Mouse (Mus musculus): ENCODE measurements around the gene Nat8. TPM values are rescaled to one million over a fixed set of nuclear protein-coding genes. Genes with fewer than 3 reads are reported as not detected.

Gene Nat8
- total RNA-seq, 1 experiment = not detected

GRCm38 (mm10) chr6:85863840-85864239 is 32.0 kb upstream of the Nat8 start:
- peaks cover 0 to 2% of the 10 kb centered on the region in 2 experiments; a peak in 1 of 4 replicates for H3K4me1 ChIP-seq (ENCODE audit: control insufficient read depth in 2 of 2, insufficient read depth in 2 of 2, low read length in 2 of 2, poor library complexity in 1 of 2)
- no peak for DNase-seq (ENCODE audit: low read depth, low spot score)
- H3K27ac ChIP-seq (ENCODE audit: insufficient read depth, low read depth, low read length, poor library complexity, severe bottlenecking) = no peak overlapping the region
- peaks cover 2% of the 10 kb centered on the region; the same call in 1 of the 2 replicates for H3K9me3 ChIP-seq (ENCODE audit: control insufficient read depth, insufficient read depth, low read depth, low read length)
- H3K9ac ChIP-seq (ENCODE audit: insufficient read depth, low read depth, low read length, poor library complexity, severe bottlenecking) = no peak overlapping the region
- in situ Hi-C loops (cut with MboI; ENCODE audit: low sequenced_read_pairs in 2 of 2, unreplicated experiment in 2 of 2) = no loop called here
- no peak overlapping the region for H3K4me3 ChIP-seq (ENCODE audit: insufficient read depth in 1 of 2, low read depth in 1 of 2, low read length in 2 of 2, poor library complexity in 1 of 2, severe bottlenecking in 1 of 2)
- TF ChIP-seq ZC3H11A (IDR thresholded peaks at IDR 0.05; ENCODE audit: borderline replicate concordance, low read depth, low read length) (no peak), HCFC1 (IDR thresholded peaks at IDR 0.05; ENCODE audit: borderline replicate concordance, insufficient read depth, low read length) (no peak), ZNF384 (IDR thresholded peaks at IDR 0.05; ENCODE audit: low read depth, low read length) (no peak), MAFK (IDR thresholded peaks at IDR 0.05; ENCODE audit: insufficient read depth, low read depth, low read length) (no peak), CHD2 (IDR thresholded peaks at IDR 0.05; ENCODE audit: low read depth, low read length) (no peak)
- no peaks in the 10 kb centered on the region for H3K36me3 ChIP-seq (ENCODE audit: control insufficient read depth, insufficient read depth, low read length, poor library complexity, severe bottlenecking)

- no peak overlapping the region for H3K4me3 ChIP-seq (ENCODE audit: insufficient read depth in 1 of 2, low read depth in 1 of 2, low read length in 2 of 2, poor library complexity in 1 of 2, severe bottlenecking in 1 of 2)
- no peaks in the 10 kb centered on the region for H3K36me3 ChIP-seq (ENCODE audit: control insufficient read depth, insufficient read depth, low read length, poor library complexity, severe bottlenecking)
- peaks cover 0 to 2% of the 10 kb centered on the region in 2 experiments; a peak in 1 of 4 replicates for H3K4me1 ChIP-seq (ENCODE audit: control insufficient read depth in 2 of 2, insufficient read depth in 2 of 2, low read length in 2 of 2, poor library complexity in 1 of 2)
- in situ Hi-C loops (cut with MboI; ENCODE audit: low sequenced_read_pairs in 2 of 2, unreplicated experiment in 2 of 2) = no loop called here
- no peak for DNase-seq (ENCODE audit: low read depth, low spot score)
- no peaks in the 10 kb centered on the region for H3K9me3 ChIP-seq (ENCODE audit: control insufficient read depth, insufficient read depth, low read depth, low read length)
- no peak overlapping the region for H3K9ac ChIP-seq (ENCODE audit: insufficient read depth, low read depth, low read length, poor library complexity, severe bottlenecking)
- TF ChIP-seq MAFK (IDR thresholded peaks at IDR 0.05; ENCODE audit: insufficient read depth, low read depth, low read length) (no peak), HCFC1 (IDR thresholded peaks at IDR 0.05; ENCODE audit: borderline replicate concordance, insufficient read depth, low read length) (no peak), CHD2 (IDR thresholded peaks at IDR 0.05; ENCODE audit: low read depth, low read length) (no peak), ZNF384 (IDR thresholded peaks at IDR 0.05; ENCODE audit: low read depth, low read length) (no peak), ZC3H11A (IDR thresholded peaks at IDR 0.05; ENCODE audit: borderline replicate concordance, low read depth, low read length) (no peak)
- H3K27ac ChIP-seq (ENCODE audit: insufficient read depth, low read depth, low read length, poor library complexity, severe bottlenecking) = no peak overlapping the region
These were observed 31.3 kb upstream of the Nat8 start for GRCm38 (mm10) chr6:85863136-85863535.

GRCm38 (mm10) chr6:85862565-85862964 is 30.7 kb upstream of the Nat8 start:
- no peak overlapping the region for H3K9ac ChIP-seq (ENCODE audit: insufficient read depth, low read depth, low read length, poor library complexity, severe bottlenecking)
- in situ Hi-C loops (cut with MboI; ENCODE audit: low sequenced_read_pairs in 2 of 2, unreplicated experiment in 2 of 2) = no loop called here
- no peak overlapping the region for H3K4me3 ChIP-seq (ENCODE audit: insufficient read depth in 1 of 2, low read depth in 1 of 2, low read length in 2 of 2, poor library complexity in 1 of 2, severe bottlenecking in 1 of 2)
- no peaks in the 10 kb centered on the region for H3K9me3 ChIP-seq (ENCODE audit: control insufficient read depth, insufficient read depth, low read depth, low read length)
- peaks cover 0 to 2% of the 10 kb centered on the region in 2 experiments; a peak in 1 of 4 replicates for H3K4me1 ChIP-seq (ENCODE audit: control insufficient read depth in 2 of 2, insufficient read depth in 2 of 2, low read length in 2 of 2, poor library complexity in 1 of 2)
- no peaks in the 10 kb centered on the region for H3K36me3 ChIP-seq (ENCODE audit: control insufficient read depth, insufficient read depth, low read length, poor library complexity, severe bottlenecking)
- DNase-seq (ENCODE audit: low read depth, low spot score) = no peak
- no peak overlapping the region for H3K27ac ChIP-seq (ENCODE audit: insufficient read depth, low read depth, low read length, poor library complexity, severe bottlenecking)
- TF ChIP-seq ZNF384 (IDR thresholded peaks at IDR 0.05; ENCODE audit: low read depth, low read length) (no peak), ZC3H11A (IDR thresholded peaks at IDR 0.05; ENCODE audit: borderline replicate concordance, low read depth, low read length) (no peak), CHD2 (IDR thresholded peaks at IDR 0.05; ENCODE audit: low read depth, low read length) (no peak), MAFK (IDR thresholded peaks at IDR 0.05; ENCODE audit: insufficient read depth, low read depth, low read length) (no peak), HCFC1 (IDR thresholded peaks at IDR 0.05; ENCODE audit: borderline replicate concordance, insufficient read depth, low read length) (no peak)

GRCm38 (mm10) chr6:85861247-85861646 is 29.4 kb upstream of the Nat8 start:
- no peak overlapping the region for H3K4me3 ChIP-seq (ENCODE audit: insufficient read depth in 1 of 2, low read depth in 1 of 2, low read length in 2 of 2, poor library complexity in 1 of 2, severe bottlenecking in 1 of 2)
- DNase-seq (ENCODE audit: low read depth, low spot score) = no peak
- H3K4me1 ChIP-seq (ENCODE audit: control insufficient read depth in 2 of 2, insufficient read depth in 2 of 2, low read length in 2 of 2, poor library complexity in 1 of 2) = peaks cover 0 to 2% of the 10 kb centered on the region in 2 experiments; a peak in 1 of 4 replicates
- H3K9me3 ChIP-seq (ENCODE audit: control insufficient read depth, insufficient read depth, low read depth, low read length) = no peaks in the 10 kb centered on the region
- no peak for TF ChIP-seq CHD2 (IDR thresholded peaks at IDR 0.05; ENCODE audit: low read depth, low read length)
- TF ChIP-seq HCFC1 (IDR thresholded peaks at IDR 0.05; ENCODE audit: borderline replicate concordance, insufficient read depth, low read length) = no peak
- TF ChIP-seq ZNF384 (IDR thresholded peaks at IDR 0.05; ENCODE audit: low read depth, low read length) = no peak
- TF ChIP-seq MAFK (IDR thresholded peaks at IDR 0.05; ENCODE audit: insufficient read depth, low read depth, low read length) = no peak
- no peak overlapping the region for H3K9ac ChIP-seq (ENCODE audit: insufficient read depth, low read depth, low read length, poor library complexity, severe bottlenecking)
- H3K27ac ChIP-seq (ENCODE audit: insufficient read depth, low read depth, low read length, poor library complexity, severe bottlenecking) = no peak overlapping the region
- in situ Hi-C loops (cut with MboI; ENCODE audit: low sequenced_read_pairs in 2 of 2, unreplicated experiment in 2 of 2) = no loop called here
- no peaks in the 10 kb centered on the region for H3K36me3 ChIP-seq (ENCODE audit: control insufficient read depth, insufficient read depth, low read length, poor library complexity, severe bottlenecking)

- TF ChIP-seq ZNF384 (IDR thresholded peaks at IDR 0.05; ENCODE audit: low read depth, low read length) = no peak
- no peak for TF ChIP-seq MAFK (IDR thresholded peaks at IDR 0.05; ENCODE audit: insufficient read depth, low read depth, low read length)
- no peak for TF ChIP-seq ZC3H11A (IDR thresholded peaks at IDR 0.05; ENCODE audit: borderline replicate concordance, low read depth, low read length)
- no peak for TF ChIP-seq CHD2 (IDR thresholded peaks at IDR 0.05; ENCODE audit: low read depth, low read length)
- no peak for TF ChIP-seq HCFC1 (IDR thresholded peaks at IDR 0.05; ENCODE audit: borderline replicate concordance, insufficient read depth, low read length)
- Histone ChIP-seq H3K4me1 (ENCODE audit: control insufficient read depth in 2 of 2, insufficient read depth in 2 of 2, low read length in 2 of 2, poor library complexity in 1 of 2) (no peaks in the 10 kb centered on the region), H3K36me3 (ENCODE audit: control insufficient read depth, insufficient read depth, low read length, poor library complexity, severe bottlenecking) (no peaks in the 10 kb centered on the region), H3K9me3 (ENCODE audit: control insufficient read depth, insufficient read depth, low read depth, low read length) (no peaks in the 10 kb centered on the region), H3K4me3 (ENCODE audit: insufficient read depth in 1 of 2, low read depth in 1 of 2, low read length in 2 of 2, poor library complexity in 1 of 2, severe bottlenecking in 1 of 2) (no peak overlapping the region), H3K9ac (ENCODE audit: insufficient read depth, low read depth, low read length, poor library complexity, severe bottlenecking) (no peak overlapping the region), H3K27ac (ENCODE audit: insufficient read depth, low read depth, low read length, poor library complexity, severe bottlenecking) (no peak overlapping the region)
- in situ Hi-C loops (cut with MboI; ENCODE audit: low sequenced_read_pairs in 2 of 2, unreplicated experiment in 2 of 2) = no loop called here
- DNase-seq (ENCODE audit: low read depth, low spot score) = no peak
These were observed 24.4 kb upstream of the Nat8 start for GRCm38 (mm10) chr6:85856194-85856678.

All from ES-E14 (cell line).